Comparison of ENCODE assay signal across 8 mouse cellular contexts in genomic region chr4:155991908-155992230, GRCm38 (mm10). TPM values are rescaled to one million over a fixed set of nuclear protein-coding genes. Genes with fewer than 3 reads are reported as not detected.
A peak's percentile ranks its signal among the peaks of the same experiment; 100 is the strongest.
DNase-seq lines count a peak whose midpoint lies in the region; ATAC-seq and TF ChIP-seq lines count a peak whose summit lies in the region.

No protein-coding gene starts in this region.

- peak; percentile 6 for ATAC-seq in kidney, embryonic 14.5 days (ENCODE audit: low FRiP score, low TSS enrichment)
- ATAC-seq in heart, postnatal 0 days (ENCODE audit: insufficient read depth, low read depth) = no peak
- ATAC-seq in midbrain, embryonic 12.5 days (ENCODE audit: low FRiP score, low read depth) = no peak

- no peak for TF ChIP-seq CTCF in bone marrow, adult 2 months (IDR thresholded peaks at IDR 0.05; ENCODE audit: control insufficient read depth, insufficient read depth, low read length)
- TF ChIP-seq CTCF in heart, postnatal 0 days (IDR thresholded peaks at IDR 0.05; ENCODE audit: low read depth) = no peak

- no peak for TF ChIP-seq POLR2A in bone marrow, adult 2 months (IDR thresholded peaks at IDR 0.05; ENCODE audit: borderline replicate concordance, control insufficient read depth, low read depth, low read length)

- 29% methylated on average over 37 of the region's 37 CpGs for WGBS in kidney, embryonic 14.5 days
- WGBS in bone marrow, adult 2 months = 13% methylated on average over 37 of the region's 37 CpGs
- WGBS in heart, postnatal 0 days = 25% methylated on average over 37 of the region's 37 CpGs
- WGBS in midbrain, embryonic 12.5 days = 32% methylated on average over 37 of the region's 37 CpGs

- peak overlapping the region; percentile 48 for H3K4me3 ChIP-seq in kidney, embryonic 14.5 days (ENCODE audit: low read length)
- H3K4me3 ChIP-seq in bone marrow, adult 2 months (replicated peaks; ENCODE audit: control insufficient read depth, low read depth, low read length) = peak overlapping the region; percentile 99
- peak overlapping the region; percentile 98 for H3K4me3 ChIP-seq in heart, postnatal 0 days (ENCODE audit: low read depth, low read length)
- peak overlapping the region; percentile 76 for H3K4me3 ChIP-seq in midbrain, embryonic 12.5 days

- no peak for DNase-seq in kidney, adult 8-10 months
- DNase-seq in heart, postnatal 0 days (ENCODE audit: low spot score) = no peak
- no peak for DNase-seq in right cerebral cortex, postnatal 10 days (ENCODE audit: low spot score in 2 of 2)
- no peak for DNase-seq in frontal cortex, postnatal 14 days (ENCODE audit: low spot score in 2 of 2)
- DNase-seq in MN1 (ENCODE audit: low spot score) = no peak

- peak overlapping the region; percentile 98 for H3K4me2 ChIP-seq in kidney, embryonic 14.5 days (replicated peaks; ENCODE audit: low read depth, low read length)
- H3K4me2 ChIP-seq in heart, postnatal 0 days (ENCODE audit: low read depth, low read length) = peak overlapping the region; percentile 69
- peak overlapping the region; percentile 95 for H3K4me2 ChIP-seq in midbrain, embryonic 12.5 days (replicated peaks)

- peak overlapping the region; percentile 92 for H3K27ac ChIP-seq in kidney, embryonic 14.5 days (ENCODE audit: low read depth, low read length)
- peak overlapping the region; percentile 99 for H3K27ac ChIP-seq in bone marrow, adult 2 months (ENCODE audit: control insufficient read depth, insufficient read depth, low read depth, low read length, poor library complexity)
- H3K27ac ChIP-seq in heart, postnatal 0 days (ENCODE audit: low read depth) = peak overlapping the region; percentile 95
- H3K27ac ChIP-seq in midbrain, embryonic 12.5 days (replicated peaks) = peak overlapping the region; percentile 84

- H3K36me3 ChIP-seq in kidney, embryonic 14.5 days (ENCODE audit: control insufficient read depth, insufficient read depth, low read length) = peaks cover 18% of the 10 kb centered on the region
- H3K36me3 ChIP-seq in heart, postnatal 0 days (replicated peaks; ENCODE audit: control insufficient read depth, insufficient read depth, low read length) = peaks cover 10% of the 10 kb centered on the region
- H3K36me3 ChIP-seq in midbrain, embryonic 12.5 days = peaks cover 11% of the 10 kb centered on the region

- H3K4me1 ChIP-seq in kidney, embryonic 14.5 days (ENCODE audit: control insufficient read depth, insufficient read depth, low read length) = peaks cover 19% of the 10 kb centered on the region
- H3K4me1 ChIP-seq in bone marrow, adult 2 months (ENCODE audit: control insufficient read depth, insufficient read depth, low read length) = peaks cover 8% of the 10 kb centered on the region
- H3K4me1 ChIP-seq in heart, postnatal 0 days (ENCODE audit: control insufficient read depth, insufficient read depth) = peaks cover 22% of the 10 kb centered on the region
- H3K4me1 ChIP-seq in midbrain, embryonic 12.5 days = peaks cover 30% of the 10 kb centered on the region

- H3K9me3 ChIP-seq in kidney, embryonic 14.5 days (ENCODE audit: control insufficient read depth, low read length) = no peaks in the 10 kb centered on the region
- no peaks in the 10 kb centered on the region for H3K9me3 ChIP-seq in heart, postnatal 0 days (replicated peaks; ENCODE audit: control insufficient read depth, low read length)
- no peaks in the 10 kb centered on the region for H3K9me3 ChIP-seq in midbrain, embryonic 12.5 days

- H3K27me3 ChIP-seq in kidney, embryonic 14.5 days (ENCODE audit: control insufficient read depth, insufficient read depth, low read length) = no peaks in the 10 kb centered on the region
- H3K27me3 ChIP-seq in heart, postnatal 0 days (ENCODE audit: control insufficient read depth, insufficient read depth, low read length) = no peaks in the 10 kb centered on the region
- H3K27me3 ChIP-seq in midbrain, embryonic 12.5 days = no peaks in the 10 kb centered on the region

- peak overlapping the region; percentile 75 for H3K9ac ChIP-seq in kidney, embryonic 14.5 days (ENCODE audit: low read depth, low read length)
- peak overlapping the region; percentile 62 for H3K9ac ChIP-seq in heart, postnatal 0 days (replicated peaks; ENCODE audit: low read depth, low read length)
- H3K9ac ChIP-seq in midbrain, embryonic 12.5 days (replicated peaks) = peak overlapping the region; percentile 77

- TF ChIP-seq EP300 in heart, postnatal 0 days (IDR thresholded peaks at IDR 0.05; ENCODE audit: low read depth) = no peak

RNA-seq across cellular contexts. Expression of gene B3galt6, which starts 0.6 kb away (rescaled TPM):
- polyA plus RNA-seq in kidney, embryonic 14.5 days (2014; fragmentation: Nextera tagmentation; extraction: Ambion mirVana) = 20.0 and 20.8 TPM in 2 replicates
- polyA plus RNA-seq in bone marrow, adult 2 months (2011; ENCODE audit: insufficient read depth, insufficient read length, low replicate concordance, missing spikeins) = 1.8 and 2.0 TPM in 2 replicates
- total RNA-seq in heart, postnatal 0 days (2014; rRNA removed; ENCODE audit: low replicate concordance) = 3.9 and 11.2 TPM in 2 replicates
- 5.0 and 5.7 TPM in 2 replicates for polyA plus RNA-seq in heart, postnatal 0 days (2015; fragmentation: Nextera tagmentation; extraction: Ambion mirVana)
- polyA plus RNA-seq in midbrain, embryonic 12.5 days (2016; fragmentation: Nextera tagmentation; extraction: Ambion mirVana) = 19.1 and 23.0 TPM in 2 replicates

RNA-seq across cellular contexts. Expression of gene Sdf4, which starts 0.8 kb away (rescaled TPM):
- 131 and 165 TPM in 2 replicates for polyA plus RNA-seq in kidney, embryonic 14.5 days (2014; fragmentation: Nextera tagmentation; extraction: Ambion mirVana)
- 60.1 and 111 TPM in 2 replicates for polyA plus RNA-seq in bone marrow, adult 2 months (2011; ENCODE audit: insufficient read depth, insufficient read length, low replicate concordance, missing spikeins)
- total RNA-seq in heart, postnatal 0 days (2014; rRNA removed; ENCODE audit: low replicate concordance) = 88.4 and 114 TPM in 2 replicates
- 102 and 105 TPM in 2 replicates for polyA plus RNA-seq in heart, postnatal 0 days (2015; fragmentation: Nextera tagmentation; extraction: Ambion mirVana)
- 120 and 130 TPM in 2 replicates for polyA plus RNA-seq in midbrain, embryonic 12.5 days (2016; fragmentation: Nextera tagmentation; extraction: Ambion mirVana)

RNA-seq across cellular contexts. Expression of gene Tnfrsf4, which starts 21.8 kb away (rescaled TPM):
- polyA plus RNA-seq in kidney, embryonic 14.5 days (2014; fragmentation: Nextera tagmentation; extraction: Ambion mirVana) = 0.76 and 0.77 TPM in 2 replicates
- polyA plus RNA-seq in bone marrow, adult 2 months (2011; ENCODE audit: insufficient read depth, insufficient read length, low replicate concordance, missing spikeins) = 6.4 and 12.4 TPM in 2 replicates
- not detected in 2 replicates for total RNA-seq in heart, postnatal 0 days (2014; rRNA removed; ENCODE audit: low replicate concordance)
- polyA plus RNA-seq in heart, postnatal 0 days (2015; fragmentation: Nextera tagmentation; extraction: Ambion mirVana) = 0.26 and 0.31 TPM in 2 replicates
- polyA plus RNA-seq in midbrain, embryonic 12.5 days (2016; fragmentation: Nextera tagmentation; extraction: Ambion mirVana) = 0.52 and 0.77 TPM in 2 replicates

RNA-seq across cellular contexts. Expression of gene C1qtnf12, which starts 29.8 kb away (rescaled TPM):
- polyA plus RNA-seq in kidney, embryonic 14.5 days (2014; fragmentation: Nextera tagmentation; extraction: Ambion mirVana) = 129 and 142 TPM in 2 replicates
- polyA plus RNA-seq in bone marrow, adult 2 months (2011; ENCODE audit: insufficient read depth, insufficient read length, low replicate concordance, missing spikeins) = 53.0 and 132 TPM in 2 replicates
- 42.5 and 51.4 TPM in 2 replicates for total RNA-seq in heart, postnatal 0 days (2014; rRNA removed; ENCODE audit: low replicate concordance)
- 20.5 and 20.8 TPM in 2 replicates for polyA plus RNA-seq in heart, postnatal 0 days (2015; fragmentation: Nextera tagmentation; extraction: Ambion mirVana)
- 16.0 and 18.1 TPM in 2 replicates for polyA plus RNA-seq in midbrain, embryonic 12.5 days (2016; fragmentation: Nextera tagmentation; extraction: Ambion mirVana)

RNA-seq across cellular contexts. Expression of gene Tnfrsf18, which starts 34.1 kb away (rescaled TPM):
- 2.3 and 2.8 TPM in 2 replicates for polyA plus RNA-seq in kidney, embryonic 14.5 days (2014; fragmentation: Nextera tagmentation; extraction: Ambion mirVana)
- polyA plus RNA-seq in bone marrow, adult 2 months (2011; ENCODE audit: insufficient read depth, insufficient read length, low replicate concordance, missing spikeins) = 7.9 and 8.0 TPM in 2 replicates
- 2.2 TPM in 1 of 2 replicates, not detected in the other for total RNA-seq in heart, postnatal 0 days (2014; rRNA removed; ENCODE audit: low replicate concordance)
- 0.88 and 1.00 TPM in 2 replicates for polyA plus RNA-seq in heart, postnatal 0 days (2015; fragmentation: Nextera tagmentation; extraction: Ambion mirVana)
- polyA plus RNA-seq in midbrain, embryonic 12.5 days (2016; fragmentation: Nextera tagmentation; extraction: Ambion mirVana) = 2.2 and 2.4 TPM in 2 replicates

Comparison
In these comparisons a context has a peak if more than half of its experiments do, and no peak if none do; other contexts are left out.
1. H3K4me3 ChIP-seq: peak in every context shown above with its lines; median percentile 99 in bone marrow, adult 2 months; 98 in heart, postnatal 0 days; 76 in midbrain, embryonic 12.5 days; 48 in kidney, embryonic 14.5 days.